Mouse (Mus musculus): ENCODE measurements around the gene Zscan12.

DNA sequence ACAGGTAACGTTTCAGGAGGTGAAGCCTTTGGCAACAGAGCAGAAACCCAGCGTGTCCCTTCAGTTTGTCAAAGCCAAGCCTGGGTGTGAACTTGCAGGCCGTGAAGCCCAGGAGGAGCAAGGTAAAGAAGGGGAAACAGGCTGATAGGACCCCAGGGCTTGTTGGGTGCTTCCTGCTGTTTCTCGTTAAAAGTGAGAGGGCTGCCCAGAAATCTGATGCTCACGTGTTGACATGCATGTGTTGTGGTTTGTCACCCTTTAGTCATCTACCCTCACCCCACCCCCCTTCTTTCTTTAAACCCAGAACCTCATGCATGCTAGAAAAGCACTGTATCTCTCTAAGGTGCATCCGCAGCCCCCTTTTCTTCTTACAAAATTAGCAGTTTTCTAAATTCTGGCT is 4.0 kb downstream of the Zscan12 start:
- TF ChIP-seq CTCF (IDR thresholded peaks at IDR 0.05; ENCODE audit: insufficient read depth, low read depth, low read length) (no peak), POLR2A (IDR thresholded peaks at IDR 0.05; ENCODE audit: insufficient read depth, low read depth, low read length) (no peak)

Data from olfactory bulb, adult 2 months (tissue).